Mouse (Mus musculus) spleen, adult 2 months (tissue): Measurements from ENCODE around the gene Gm17949.

Source experiments
- CTCF ChIP-seq: fragments of 200-500 bp; IDR thresholded peaks from 2 replicates; pipeline ENCODE4 v1.5.1; 2011; ENCODE audit warnings: mild to moderate bottlenecking, inconsistent platforms; ENCODE audit not compliant: insufficient read depth, insufficient read length, insufficient replicate concordance; ENCODE audit errors: extremely low read depth
- POLR2A ChIP-seq: fragments of 200-500 bp; IDR thresholded peaks from 2 replicates; pipeline ENCODE4 v1.6.1; 2011; ENCODE audit warnings: low read depth, low read length, inconsistent platforms

GRCm38 (mm10) chr17:57020960-57021359, 9.7 kb downstream of the Gm17949 start:
- TF ChIP-seq POLR2A, result no peak
- TF ChIP-seq CTCF, result no peak
